ENCODE assay signal across 16 mouse cellular contexts in the genomic region with DNA sequence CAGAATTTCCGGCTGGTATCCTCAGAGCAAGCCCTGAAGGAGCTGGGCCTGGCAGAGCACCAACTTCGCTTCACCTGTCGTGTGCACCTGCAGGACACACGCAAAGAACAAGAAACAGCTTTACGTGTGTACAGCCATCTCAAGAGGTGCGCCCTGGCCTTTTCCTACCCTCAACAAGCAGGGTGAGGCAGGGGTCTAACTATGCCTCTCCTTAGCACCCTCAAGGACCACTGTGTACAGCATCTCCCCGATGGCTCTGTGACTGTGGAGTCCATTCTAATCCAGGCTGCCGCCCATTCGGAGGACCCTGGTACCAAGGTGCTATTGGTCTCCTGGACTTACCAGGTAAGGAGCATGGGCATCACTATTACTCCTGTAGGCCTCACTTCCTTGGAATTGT.
"Had no signal": no experiment of that assay in that cellular context is flagged by ENCODE, and none has a peak within 500 bp of the region (broad histone marks: within the 10 kb centered on the region; RNA-seq: fewer than 3 reads in every experiment).

No protein-coding gene starts in this region.

- H3K27me3 ChIP-seq: limb, embryonic 15.5 days; liver, embryonic 13.5 days; lung, embryonic 15.5 days; megakaryocyte, embryonic 14.5 days; stomach, embryonic 15.5 days had no signal

- H3K9ac ChIP-seq: limb, embryonic 15.5 days; liver, embryonic 13.5 days; liver, postnatal 0 days; lung, embryonic 15.5 days; stomach, embryonic 15.5 days had no signal

- H3K4me3 ChIP-seq: layer of hippocampus, adult 2 months; limb, embryonic 15.5 days; liver, embryonic 13.5 days; lung, embryonic 15.5 days; megakaryocyte, embryonic 14.5 days; stomach, embryonic 15.5 days had no signal

- H3K9me3 ChIP-seq: limb, embryonic 15.5 days; liver, embryonic 13.5 days; lung, embryonic 15.5 days; megakaryocyte, embryonic 14.5 days; stomach, embryonic 15.5 days had no signal

- H3K27ac ChIP-seq: kidney, postnatal 0 days; layer of hippocampus, adult 2 months; limb, embryonic 15.5 days; liver, embryonic 13.5 days; lung, embryonic 15.5 days; macrophage; stomach, embryonic 15.5 days had no signal

- DNase-seq: kidney, adult 11 months; kidney, adult 9 months; layer of hippocampus, postnatal 36 days; liver, embryonic 13.5 days; liver, postnatal 0 days; lung, postnatal 14 days; thymus, postnatal 4 days had no signal

- ATAC-seq: liver, postnatal 0 days; midbrain, embryonic 16.5 days had no signal

- H3K4me2 ChIP-seq: limb, embryonic 15.5 days; liver, embryonic 13.5 days; lung, embryonic 15.5 days; midbrain, embryonic 11.5 days; stomach, embryonic 15.5 days had no signal
